Mouse (Mus musculus) kidney, postnatal 0 days (tissue): Measurements from ENCODE around the gene Nxpe3. TPM values are rescaled to one million over a fixed set of nuclear protein-coding genes. Genes with fewer than 3 reads are reported as not detected.

Experiments
- ATAC-seq: fragments of 200-750 bp; cut with Nextera tagmentation; replicated peaks from 2 replicates; pipeline ENCODE4 v1.8.0; 2017; ENCODE audit warnings: low read depth, moderate number of reproducible peaks, moderate TSS enrichment, moderate library complexity; ENCODE audit not compliant: low FRiP score
- DNase-seq: peaks from one replicate; pipeline ENCODE4 v3.0.0-alpha.2; 2016; ENCODE audit warnings: low spot score
- H3K27ac ChIP-seq: fragments of 300-500 bp; sonication (generic); 2 replicates; pipeline ENCODE4 v1.5.1; 2014; ENCODE audit warnings: mild to moderate bottlenecking
- H3K27me3 ChIP-seq: fragments of 300-500 bp; sonication (generic); 2 replicates; pipeline ENCODE4 v1.6.1; 2014; ENCODE audit warnings: low read length, mixed read lengths; ENCODE audit not compliant: insufficient read depth
- H3K36me3 ChIP-seq: fragments of 300-500 bp; sonication (generic); 2 replicates; pipeline ENCODE4 v1.6.1; 2014; ENCODE audit warnings: low read length, mixed read lengths; ENCODE audit not compliant: insufficient read depth
- H3K4me1 ChIP-seq: fragments of 300-500 bp; sonication (generic); replicated peaks from 2 replicates; pipeline ENCODE4 v1.6.1; 2014; ENCODE audit warnings: antibody characterized with exemption, low read length, mixed read lengths; ENCODE audit not compliant: insufficient read depth
- H3K4me2 ChIP-seq: fragments of 300-500 bp; sonication (generic); 2 replicates; pipeline ENCODE4 v1.6.1; 2014; ENCODE audit warnings: mild to moderate bottlenecking, low read length, moderate library complexity, mixed read lengths
- H3K4me3 ChIP-seq: fragments of 300-500 bp; sonication (generic); replicated peaks from 2 replicates; pipeline ENCODE4 v1.5.1; 2014; ENCODE audit warnings: low read depth, low read length
- H3K9ac ChIP-seq: fragments of 300-500 bp; sonication (generic); 2 replicates; pipeline ENCODE4 v1.6.1; 2014; ENCODE audit warnings: low read depth, low read length
- H3K9me3 ChIP-seq: fragments of 300-500 bp; sonication (generic); replicated peaks from 2 replicates; pipeline ENCODE4 v1.6.1; 2016; ENCODE audit warnings: low read length, inconsistent platforms, mixed read lengths
- CTCF ChIP-seq: IDR thresholded peaks from 2 replicates; pipeline ENCODE4 v1.5.1; 2016; ENCODE audit warnings: antibody characterized with exemption, low read depth, mild to moderate bottlenecking, moderate library complexity
- WGBS: fragments of 180-500 bp; shearing (Covaris S2); extraction: QIAGEN DNeasy Blood & Tissue Kit; methylation state at CpG from one replicate; pipeline ENCODE4 v1.1.7; 2014; 5-methylcytosine and 5-hydroxymethylcytosine counted together
- polyA plus RNA-seq: library from polyadenylated mRNA; unstranded; fragments of >200 nt; fragmentation: Nextera tagmentation; extraction: Ambion mirVana; gene quantifications from 2 replicates; pipeline ENCODE4 v1.2.1, GENCODE M21; 2015

The Nxpe3 gene
- polyA plus RNA-seq, 1 experiment from 2014 or later = 2.2 TPM

GRCm38 (mm10) chr16:55817717-55818515 lies 77.2 kb downstream of the Nxpe3 start:
- no peak for ATAC-seq
- Histone ChIP-seq H3K9ac (no peak overlapping the region), H3K4me1 (peaks cover 5% of the 10 kb centered on the region; the same call in 1 of the 2 replicates), H3K27me3 (no peaks in the 10 kb centered on the region), H3K4me2 (peak overlapping the region; percentile 78; the same call in 1 of the 2 replicates), H3K27ac (no peak overlapping the region; the same call in 1 of the 2 replicates), H3K4me3 (no peak overlapping the region), H3K36me3 (peaks cover 45% of the 10 kb centered on the region), H3K9me3 (no peaks in the 10 kb centered on the region)
- no peak for DNase-seq
- 85% methylated on average over 28 of the region's 28 CpGs for WGBS
- no peak for TF ChIP-seq CTCF

GRCm38 (mm10) chr16:55816202-55816941 lies 78.7 kb downstream of the Nxpe3 start:
- no peaks in the 10 kb centered on the region for H3K9me3 ChIP-seq
- H3K36me3 ChIP-seq = peaks cover 55% of the 10 kb centered on the region
- H3K27ac ChIP-seq = no peak overlapping the region
- TF ChIP-seq CTCF = no peak
- H3K4me2 ChIP-seq = no peak overlapping the region
- H3K27me3 ChIP-seq = no peaks in the 10 kb centered on the region
- H3K9ac ChIP-seq = no peak overlapping the region
- ATAC-seq = no peak
- H3K4me3 ChIP-seq = no peak overlapping the region
- WGBS = 72% methylated on average over 13 of the region's 13 CpGs
- H3K4me1 ChIP-seq = peaks cover 5% of the 10 kb centered on the region; the same call in 1 of the 2 replicates
- no peak for DNase-seq

- 75% methylated on average over 14 of the region's 14 CpGs for WGBS
These were observed 79.6 kb downstream of the Nxpe3 start for GRCm38 (mm10) chr16:55815466-55815865.

GRCm38 (mm10) chr16:55814686-55815085 lies 80.4 kb downstream of the Nxpe3 start:
- H3K4me2 ChIP-seq = no peak overlapping the region
- H3K4me3 ChIP-seq = no peak overlapping the region
- peaks cover 5% of the 10 kb centered on the region; the same call in 1 of the 2 replicates for H3K4me1 ChIP-seq
- H3K27ac ChIP-seq = no peak overlapping the region
- WGBS = 96% methylated on average over 6 of the region's 6 CpGs
- DNase-seq (no peak), ATAC-seq (no peak)
- TF ChIP-seq CTCF = no peak
- no peaks in the 10 kb centered on the region for H3K9me3 ChIP-seq
- no peaks in the 10 kb centered on the region for H3K27me3 ChIP-seq
- no peak overlapping the region for H3K9ac ChIP-seq
- peaks cover 61% of the 10 kb centered on the region for H3K36me3 ChIP-seq

More at GRCm38 (mm10) chr16:55815466-55815865, 79.6 kb downstream of the Nxpe3 start:
- Histone ChIP-seq H3K9me3 (no peaks in the 10 kb centered on the region), H3K4me3 (no peak overlapping the region), H3K4me1 (peaks cover 5% of the 10 kb centered on the region; the same call in 1 of the 2 replicates), H3K4me2 (no peak overlapping the region), H3K27ac (no peak overlapping the region), H3K36me3 (peaks cover 60% of the 10 kb centered on the region), H3K27me3 (no peaks in the 10 kb centered on the region), H3K9ac (no peak overlapping the region)
- no peak for DNase-seq
- no peak for ATAC-seq
- TF ChIP-seq CTCF = no peak

- no peak for TF ChIP-seq CTCF
- Histone ChIP-seq H3K27ac (no peak overlapping the region), H3K4me2 (no peak overlapping the region), H3K27me3 (no peaks in the 10 kb centered on the region), H3K9ac (no peak overlapping the region), H3K9me3 (no peaks in the 10 kb centered on the region), H3K4me3 (no peak overlapping the region), H3K36me3 (peaks cover 61% of the 10 kb centered on the region), H3K4me1 (no peaks in the 10 kb centered on the region; the same call in 1 of the 2 replicates)
- WGBS = 81% methylated on average over 15 of the region's 15 CpGs
- DNase-seq (no peak), ATAC-seq (no peak)
These were observed 81.2 kb downstream of the Nxpe3 start for GRCm38 (mm10) chr16:55813916-55814315.

- Histone ChIP-seq H3K4me2 (no peak overlapping the region), H3K27me3 (no peaks in the 10 kb centered on the region), H3K9ac (no peak overlapping the region), H3K27ac (no peak overlapping the region), H3K4me3 (no peak overlapping the region), H3K4me1 (no peaks in the 10 kb centered on the region), H3K9me3 (no peaks in the 10 kb centered on the region), H3K36me3 (peaks cover 53% of the 10 kb centered on the region)
- no peak for ATAC-seq
- 90% methylated on average over 6 of the region's 6 CpGs for WGBS
- no peak for TF ChIP-seq CTCF
- no peak for DNase-seq
These were observed 83.3 kb downstream of the Nxpe3 start for GRCm38 (mm10) chr16:55811792-55812191.
